Mouse (Mus musculus) urinary bladder, postnatal 14 days (tissue): Measurements from ENCODE around the gene Abcf1.

ENCODE experiments used
- DNase-seq: peaks from one replicate; pipeline ENCODE4 v3.0.0; 2021; ENCODE audit warnings: low spot score

Gene Abcf1

GRCm38 (mm10) chr17:35919060-35919715, 50.4 kb downstream of the Abcf1 start:
- peak; percentile 97 for DNase-seq

- peak; percentile 32 for DNase-seq
These were observed 51.1 kb downstream of the Abcf1 start for GRCm38 (mm10) chr17:35918276-35919059.

- DNase-seq, result peak; percentile 38
These were observed 51.9 kb downstream of the Abcf1 start for GRCm38 (mm10) chr17:35917463-35918251.

GRCm38 (mm10) chr17:35917143-35917462, 52.5 kb downstream of the Abcf1 start:
- DNase-seq, result peak; percentile 30

GRCm38 (mm10) chr17:35916297-35917142, 53.0 kb downstream of the Abcf1 start, which contains the start of the genes Mrps18b and Ppp1r10:
Gene Mrps18b, minus strand, starts transcription at chr17:35916389.
Gene Ppp1r10, plus strand, starts transcription at chr17:35916434.
- DNase-seq, result peak; percentile 99

GRCm38 (mm10) chr17:35915538-35916296, 53.8 kb downstream of the Abcf1 start:
- DNase-seq, result peak; percentile 41

GRCm38 (mm10) chr17:35914975-35915374, 54.6 kb downstream of the Abcf1 start:
- DNase-seq, result no peak

GRCm38 (mm10) chr17:35909919-35910369, 59.6 kb downstream of the Abcf1 start, which contains the start of gene Atat1:
Gene Atat1, minus strand, starts transcription at chr17:35910075.
- peak; percentile 97 for DNase-seq

- no peak for DNase-seq
These were observed 60.2 kb downstream of the Abcf1 start for GRCm38 (mm10) chr17:35909186-35909918.

GRCm38 (mm10) chr17:35907609-35908008, 62.0 kb downstream of the Abcf1 start:
- no peak for DNase-seq
